Mouse (Mus musculus): ENCODE data around the gene Smad3. TPM values are rescaled to one million over a fixed set of nuclear protein-coding genes. Genes with fewer than 3 reads are reported as not detected.

Smad3 gene
- polyA plus RNA-seq, 1 experiment from 2014 or later: 9.0 TPM

DNA sequence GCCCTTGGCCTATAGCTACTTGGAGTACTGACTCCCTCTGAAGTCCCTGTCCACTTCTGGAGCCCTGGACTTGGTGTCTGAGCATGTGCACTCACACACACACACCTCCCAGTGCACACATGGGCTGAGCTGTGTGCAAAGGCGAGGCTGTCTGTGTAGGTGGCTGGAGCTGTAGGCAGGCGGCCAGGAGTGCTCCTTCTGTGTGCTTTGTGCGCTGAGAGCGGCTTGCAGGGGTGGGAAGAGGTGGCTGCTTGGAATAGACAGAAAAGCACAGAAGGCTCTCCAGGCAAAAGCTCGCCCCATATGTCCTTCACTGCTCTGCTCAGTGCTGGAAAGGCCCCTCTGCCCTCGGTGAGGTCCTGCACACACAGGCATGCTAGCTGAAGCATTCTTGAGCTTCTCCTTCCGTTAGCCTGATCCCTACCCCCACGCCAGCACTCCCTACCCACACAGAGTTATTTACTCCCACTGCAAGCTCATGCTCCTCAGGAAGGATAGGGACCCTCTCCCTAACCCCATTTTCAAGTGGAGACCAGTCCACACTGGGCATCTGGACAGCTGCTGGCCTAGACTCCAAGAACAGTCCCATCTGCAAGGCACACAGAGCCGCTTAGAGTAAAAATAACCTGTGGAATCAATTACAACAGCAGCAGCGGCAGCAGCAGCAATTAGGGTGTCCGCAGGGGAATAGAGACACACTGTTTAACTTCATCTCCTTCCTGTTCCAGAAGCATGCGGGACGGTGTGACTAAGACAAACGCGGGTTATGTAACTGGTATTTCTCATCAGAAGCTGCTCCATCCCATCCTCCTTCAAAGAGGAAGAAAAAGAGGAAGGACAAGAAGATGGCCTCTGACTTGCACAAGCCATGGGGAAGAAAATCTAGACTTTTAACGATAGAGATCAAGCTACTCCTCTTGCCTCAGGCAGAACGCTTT is 22.4 kb upstream of the Smad3 start:
- Histone ChIP-seq H3K27me3 (ENCODE audit: control insufficient read depth, insufficient read depth, low read length) (no peaks in the 10 kb centered on the region), H3K4me1 (replicated peaks; ENCODE audit: control insufficient read depth, insufficient read depth, low read length) (peaks cover 11% of the 10 kb centered on the region), H3K9me3 (ENCODE audit: control insufficient read depth, low read length) (no peaks in the 10 kb centered on the region), H3K4me2 (replicated peaks) (no peak overlapping the region), H3K36me3 (replicated peaks; ENCODE audit: control insufficient read depth, insufficient read depth) (no peaks in the 10 kb centered on the region), H3K4me3 (replicated peaks; ENCODE audit: low read length) (no peak overlapping the region), H3K27ac (no peak overlapping the region), H3K9ac (no peak overlapping the region)
- WGBS: 53% methylated on average over 17 of the region's 17 CpGs
- ATAC-seq (ENCODE audit: low FRiP score) (no peak), DNase-seq (ENCODE audit: low spot score) (no peak)

DNA sequence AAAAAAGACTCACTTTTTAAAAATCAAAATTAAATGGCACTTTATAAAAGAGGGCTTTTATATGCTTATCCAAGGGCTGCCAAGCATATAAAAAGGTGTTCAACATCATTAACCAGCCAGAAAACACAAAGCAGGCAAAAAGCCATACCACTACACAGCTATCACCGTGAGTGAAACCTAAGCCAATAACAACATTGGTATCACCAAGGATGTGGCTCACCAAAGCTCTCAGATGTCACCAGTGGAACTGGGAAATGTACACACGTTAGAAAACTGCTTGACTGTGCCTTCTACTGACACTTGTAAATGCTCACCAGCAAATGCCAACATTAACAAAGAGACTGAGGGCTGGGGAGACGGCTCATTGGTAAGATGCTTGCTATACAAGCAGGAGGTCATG is 18.9 kb upstream of the Smad3 start:
- Histone ChIP-seq H3K9ac (no peak overlapping the region), H3K9me3 (ENCODE audit: control insufficient read depth, low read length) (no peaks in the 10 kb centered on the region), H3K4me1 (replicated peaks; ENCODE audit: control insufficient read depth, insufficient read depth, low read length) (0 out of 2 replicates have a peak, but pooled peaks cover 10% of the 10 kb centered on the region), H3K4me3 (replicated peaks; ENCODE audit: low read length) (no peak overlapping the region), H3K27me3 (ENCODE audit: control insufficient read depth, insufficient read depth, low read length) (no peaks in the 10 kb centered on the region), H3K36me3 (replicated peaks; ENCODE audit: control insufficient read depth, insufficient read depth) (no peaks in the 10 kb centered on the region), H3K4me2 (replicated peaks) (no peak overlapping the region), H3K27ac (no peak overlapping the region)
- DNase-seq (ENCODE audit: low spot score): no peak
- WGBS: 81% methylated on average over 3 of the region's 3 CpGs
- no peak for ATAC-seq (ENCODE audit: low FRiP score)

DNA sequence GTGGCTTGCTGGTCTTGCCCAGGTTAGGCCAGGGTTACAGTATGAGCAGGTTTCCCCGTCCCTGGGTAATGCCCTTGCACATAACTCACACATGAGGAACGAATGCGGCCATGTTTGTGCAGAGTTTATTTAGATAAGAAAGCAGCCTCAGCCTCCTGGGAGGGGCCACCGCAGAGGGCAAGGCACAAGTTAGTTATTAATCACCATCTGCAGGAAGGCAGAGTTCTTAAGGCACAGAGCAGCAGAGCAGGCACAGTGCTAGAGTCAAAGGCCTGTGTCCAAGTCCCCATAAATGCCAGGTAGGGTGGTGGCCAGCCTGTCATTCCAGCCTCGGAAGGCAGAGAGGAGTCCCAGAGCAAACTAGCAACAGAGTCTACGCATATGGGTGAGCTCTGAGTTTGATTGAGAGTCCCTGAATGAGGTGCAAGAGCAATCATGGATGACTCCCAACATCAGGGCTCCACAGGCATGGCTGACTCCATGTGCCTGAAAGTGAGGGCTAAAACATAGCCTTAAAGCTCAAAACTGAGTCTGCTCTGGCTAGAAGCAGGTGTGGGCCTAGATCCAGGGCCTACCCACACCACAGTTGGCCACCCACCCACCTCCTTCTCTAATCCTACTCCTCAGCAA is 17.2 kb upstream of the Smad3 start:
- Histone ChIP-seq H3K27ac (no peak overlapping the region), H3K9me3 (ENCODE audit: control insufficient read depth, low read length) (no peaks in the 10 kb centered on the region)
- 91% methylated on average over 6 of the region's 6 CpGs for WGBS

DNA sequence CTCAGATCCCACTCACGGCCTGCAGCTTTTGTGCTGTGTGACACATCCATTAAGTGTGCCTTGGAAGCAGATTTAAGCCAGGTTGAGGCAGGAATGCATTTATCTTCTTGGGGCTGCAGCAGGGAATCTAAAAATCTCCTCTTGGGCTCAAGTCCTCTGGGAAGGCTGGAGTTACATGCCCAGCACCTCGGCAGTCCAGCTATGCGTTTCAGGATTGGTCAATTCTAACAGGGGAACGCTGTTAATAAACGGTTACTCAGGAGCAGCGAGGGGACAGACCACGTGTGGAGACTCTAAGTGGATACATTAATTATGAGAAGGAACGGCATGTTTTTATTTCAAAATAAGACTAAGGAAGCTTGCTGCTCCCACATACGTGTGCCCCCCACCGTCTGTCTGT is 14.7 kb upstream of the Smad3 start:
- no peak overlapping the region for H3K4me2 ChIP-seq (replicated peaks)
- no peak overlapping the region for H3K27ac ChIP-seq
- 56% methylated on average over 10 of the region's 10 CpGs for WGBS
- 0 out of 2 replicates have a peak, but pooled peaks cover 10% of the 10 kb centered on the region for H3K4me1 ChIP-seq (replicated peaks; ENCODE audit: control insufficient read depth, insufficient read depth, low read length)
- no peaks in the 10 kb centered on the region for H3K9me3 ChIP-seq (ENCODE audit: control insufficient read depth, low read length)
- H3K36me3 ChIP-seq (replicated peaks; ENCODE audit: control insufficient read depth, insufficient read depth): no peaks in the 10 kb centered on the region
- ATAC-seq (ENCODE audit: low FRiP score) (no peak), DNase-seq (ENCODE audit: low spot score) (no peak)
- no peak overlapping the region for H3K4me3 ChIP-seq (replicated peaks; ENCODE audit: low read length)
- no peaks in the 10 kb centered on the region for H3K27me3 ChIP-seq (ENCODE audit: control insufficient read depth, insufficient read depth, low read length)
- H3K9ac ChIP-seq: peak overlapping the region; percentile 11; the same call in 1 of the 2 replicates

More for the DNA sequence above, 17.2 kb upstream of the Smad3 start:
- H3K4me2 ChIP-seq (replicated peaks): no peak overlapping the region
- no peaks in the 10 kb centered on the region for H3K27me3 ChIP-seq (ENCODE audit: control insufficient read depth, insufficient read depth, low read length)
- H3K4me1 ChIP-seq (replicated peaks; ENCODE audit: control insufficient read depth, insufficient read depth, low read length): 0 out of 2 replicates have a peak, but pooled peaks cover 10% of the 10 kb centered on the region
- H3K36me3 ChIP-seq (replicated peaks; ENCODE audit: control insufficient read depth, insufficient read depth): no peaks in the 10 kb centered on the region
- no peak for DNase-seq (ENCODE audit: low spot score)
- H3K4me3 ChIP-seq (replicated peaks; ENCODE audit: low read length): no peak overlapping the region
- ATAC-seq (ENCODE audit: low FRiP score): no peak
- H3K9ac ChIP-seq: no peak overlapping the region

DNA sequence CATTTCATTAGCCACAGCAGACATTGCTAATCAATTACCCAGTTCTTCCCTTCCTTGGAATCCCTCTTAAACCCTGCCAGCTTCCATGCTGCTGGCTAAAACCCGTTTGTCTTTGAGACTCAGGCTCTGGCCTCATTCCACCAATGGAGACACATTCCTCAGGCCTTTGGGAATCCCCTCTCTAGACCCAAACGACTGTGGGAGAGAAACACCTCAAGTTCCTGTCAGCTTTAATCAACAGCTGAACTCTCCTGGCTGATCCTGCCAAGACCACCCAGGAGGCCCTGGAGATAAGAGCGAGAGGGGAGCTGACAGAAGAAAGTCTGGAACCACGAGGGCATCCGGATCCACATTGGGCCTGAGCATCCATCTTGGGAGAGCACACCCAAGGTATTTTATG is 13.9 kb upstream of the Smad3 start:
- Histone ChIP-seq H3K36me3 (replicated peaks; ENCODE audit: control insufficient read depth, insufficient read depth) (no peaks in the 10 kb centered on the region), H3K4me3 (replicated peaks; ENCODE audit: low read length) (no peak overlapping the region), H3K9me3 (ENCODE audit: control insufficient read depth, low read length) (no peaks in the 10 kb centered on the region), H3K27ac (no peak overlapping the region), H3K4me2 (replicated peaks) (no peak overlapping the region), H3K4me1 (replicated peaks; ENCODE audit: control insufficient read depth, insufficient read depth, low read length) (0 out of 2 replicates have a peak, but pooled peaks cover 10% of the 10 kb centered on the region), H3K9ac (no peak overlapping the region), H3K27me3 (ENCODE audit: control insufficient read depth, insufficient read depth, low read length) (no peaks in the 10 kb centered on the region)
- no peak for ATAC-seq (ENCODE audit: low FRiP score)
- DNase-seq (ENCODE audit: low spot score): no peak
- 59% methylated on average over 5 of the region's 5 CpGs for WGBS

DNA sequence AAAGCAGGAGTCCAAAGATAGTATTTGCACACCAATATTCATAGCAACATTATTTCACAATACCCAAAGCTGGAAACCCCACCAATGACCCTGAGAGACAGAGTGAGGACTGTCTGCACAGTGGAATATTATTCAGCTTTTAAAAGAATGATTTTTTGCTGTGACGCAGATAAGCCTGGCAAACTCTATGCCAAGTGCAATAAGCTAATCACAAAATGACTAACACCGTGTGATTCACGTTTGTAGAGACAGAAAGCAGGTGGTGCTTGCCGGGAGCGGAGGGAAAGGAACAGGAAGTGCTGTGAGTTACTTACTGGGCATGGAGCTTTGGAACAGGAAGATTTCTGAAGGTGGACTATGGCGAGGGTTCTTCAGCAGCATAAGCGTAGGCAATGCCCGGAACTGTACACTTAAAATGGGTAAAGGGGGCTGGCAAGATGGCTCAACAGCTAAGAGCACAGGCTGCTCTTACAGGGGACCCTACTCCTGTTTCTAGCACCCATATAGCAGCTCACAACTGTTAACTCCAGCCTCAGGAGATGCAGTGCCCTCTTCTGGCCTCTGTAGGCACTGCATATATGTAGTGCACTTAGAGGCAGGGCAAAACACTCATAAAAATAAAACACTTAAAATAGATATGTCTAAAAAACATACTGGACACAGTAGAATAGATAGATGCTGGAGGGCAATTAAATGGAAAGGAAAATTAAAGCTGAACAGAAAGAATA is 3.7 kb upstream of the Smad3 start:
- 95% methylated on average over 8 of the region's 8 CpGs for WGBS
- ATAC-seq (ENCODE audit: low FRiP score): no peak
- no peaks in the 10 kb centered on the region for H3K9me3 ChIP-seq (ENCODE audit: control insufficient read depth, low read length)

DNA sequence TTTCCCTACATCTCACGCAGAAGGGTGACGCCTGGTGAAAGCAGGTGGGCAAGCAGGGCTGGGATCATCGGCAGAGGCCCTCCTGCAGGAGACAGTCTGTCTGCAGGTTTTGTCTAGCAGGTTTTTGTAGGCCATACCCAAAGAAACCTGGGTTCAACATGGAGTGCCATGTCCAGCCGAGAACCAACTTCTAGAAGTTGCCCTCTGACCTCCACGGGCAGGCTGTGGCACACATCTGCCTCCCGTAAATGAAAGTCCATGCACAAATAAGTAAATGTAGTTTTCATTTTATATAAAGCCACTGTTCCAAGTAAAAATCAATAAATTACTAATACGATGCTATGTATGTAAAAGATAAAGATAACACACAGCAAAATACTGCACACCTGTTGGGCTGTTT is 3.0 kb upstream of the Smad3 start:
- H3K4me3 ChIP-seq (replicated peaks; ENCODE audit: low read length): no peak overlapping the region
- no peaks in the 10 kb centered on the region for H3K36me3 ChIP-seq (replicated peaks; ENCODE audit: control insufficient read depth, insufficient read depth)
- no peak overlapping the region for H3K9ac ChIP-seq
- ATAC-seq (ENCODE audit: low FRiP score) (no peak), DNase-seq (ENCODE audit: low spot score) (no peak)
- no peaks in the 10 kb centered on the region; the same call in 1 of the 2 replicates for H3K27me3 ChIP-seq (ENCODE audit: control insufficient read depth, insufficient read depth, low read length)
- no peak overlapping the region for H3K27ac ChIP-seq
- peaks cover 22% of the 10 kb centered on the region for H3K4me1 ChIP-seq (replicated peaks; ENCODE audit: control insufficient read depth, insufficient read depth, low read length)
- H3K9me3 ChIP-seq (ENCODE audit: control insufficient read depth, low read length): no peaks in the 10 kb centered on the region
- no peak overlapping the region for H3K4me2 ChIP-seq (replicated peaks)
- 95% methylated on average over 7 of the region's 7 CpGs for WGBS

More for the DNA sequence above, 3.7 kb upstream of the Smad3 start:
- no peak overlapping the region for H3K27ac ChIP-seq
- H3K9ac ChIP-seq: no peak overlapping the region
- no peak for DNase-seq (ENCODE audit: low spot score)
- no peaks in the 10 kb centered on the region; the same call in 1 of the 2 replicates for H3K27me3 ChIP-seq (ENCODE audit: control insufficient read depth, insufficient read depth, low read length)
- H3K4me1 ChIP-seq (replicated peaks; ENCODE audit: control insufficient read depth, insufficient read depth, low read length): peaks cover 17% of the 10 kb centered on the region; the same call in 1 of the 2 replicates
- no peaks in the 10 kb centered on the region for H3K36me3 ChIP-seq (replicated peaks; ENCODE audit: control insufficient read depth, insufficient read depth)
- H3K4me2 ChIP-seq (replicated peaks): no peak overlapping the region
- H3K4me3 ChIP-seq (replicated peaks; ENCODE audit: low read length): no peak overlapping the region

DNA sequence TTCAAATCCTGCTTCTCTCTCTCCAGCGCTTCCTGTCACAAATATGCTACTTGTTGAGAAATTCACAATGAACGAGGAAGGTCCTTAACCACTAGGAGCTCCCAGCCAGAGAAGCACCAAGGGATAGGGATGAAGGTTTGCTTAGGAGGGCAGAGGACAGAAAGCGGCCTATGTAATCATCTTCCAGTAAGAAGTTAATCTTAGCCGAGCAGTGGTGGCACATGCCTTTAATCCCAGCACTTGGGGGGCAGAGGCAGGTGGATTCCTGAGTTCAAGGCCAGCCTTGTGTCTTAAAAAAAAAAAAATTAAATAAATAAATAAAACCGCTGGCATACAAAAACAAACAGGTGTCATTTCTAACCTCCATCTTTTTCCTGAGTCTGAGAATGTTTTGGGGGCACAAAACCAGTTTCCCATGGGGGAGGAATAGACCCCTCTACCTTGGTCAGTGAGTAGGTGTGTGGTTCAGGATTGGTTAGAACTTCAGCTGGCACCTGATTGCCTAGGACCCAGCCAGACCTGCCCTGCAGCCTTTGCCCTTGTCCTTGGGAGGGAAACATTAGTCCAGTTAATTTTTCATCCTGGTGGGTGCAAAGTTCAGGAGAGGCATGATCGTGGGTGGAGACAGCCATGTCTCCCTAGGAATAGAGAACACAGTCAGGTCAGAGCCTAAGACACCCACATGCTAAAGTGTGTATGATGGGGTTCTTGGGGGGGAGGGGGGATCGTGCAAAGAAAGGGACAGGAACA is 2.4 kb upstream of the Smad3 start:
- no peaks in the 10 kb centered on the region for H3K36me3 ChIP-seq (replicated peaks; ENCODE audit: control insufficient read depth, insufficient read depth)
- no peak overlapping the region for H3K4me3 ChIP-seq (replicated peaks; ENCODE audit: low read length)
- WGBS: 84% methylated on average over 7 of the region's 7 CpGs
- no peaks in the 10 kb centered on the region; the same call in 1 of the 2 replicates for H3K27me3 ChIP-seq (ENCODE audit: control insufficient read depth, insufficient read depth, low read length)
- no peak overlapping the region for H3K27ac ChIP-seq
- DNase-seq (ENCODE audit: low spot score): no peak
- no peak overlapping the region for H3K4me2 ChIP-seq (replicated peaks)
- H3K9me3 ChIP-seq (ENCODE audit: control insufficient read depth, low read length): no peaks in the 10 kb centered on the region
- H3K9ac ChIP-seq: no peak overlapping the region
- no peak for ATAC-seq (ENCODE audit: low FRiP score)
- H3K4me1 ChIP-seq (replicated peaks; ENCODE audit: control insufficient read depth, insufficient read depth, low read length): peaks cover 28% of the 10 kb centered on the region
